Mouse (Mus musculus) layer of hippocampus, adult 8-10 months (tissue): Measurements from ENCODE around the gene Ube2q1. TPM values are rescaled to one million over a fixed set of nuclear protein-coding genes. Genes with fewer than 3 reads are reported as not detected.
"Not testable (repeated sequence)": the region's sequence is repeated elsewhere in the genome, so short reads cannot be mapped to it uniquely, and the experiment has no call there.

Source experiments
- DNase-seq, 2 experiments: peaks; one replicate each; pipeline ENCODE4 v3.0.0; 2022; ENCODE audit warnings: low spot score in 2 of 2
- total RNA-seq, 4 experiments: library from RNA; stranded (reverse); gene quantifications; 2 replicates each; pipeline ENCODE4 v1.2.4; 2022

The Ube2q1 gene
- total RNA-seq, 4 experiments from 2014 or later = 87.9 to 97.5 (median 92.1) TPM

GRCm38 (mm10) chr3:89786275-89786674 lies 12.9 kb downstream of the Ube2q1 start:
- DNase-seq = no peak

DNA sequence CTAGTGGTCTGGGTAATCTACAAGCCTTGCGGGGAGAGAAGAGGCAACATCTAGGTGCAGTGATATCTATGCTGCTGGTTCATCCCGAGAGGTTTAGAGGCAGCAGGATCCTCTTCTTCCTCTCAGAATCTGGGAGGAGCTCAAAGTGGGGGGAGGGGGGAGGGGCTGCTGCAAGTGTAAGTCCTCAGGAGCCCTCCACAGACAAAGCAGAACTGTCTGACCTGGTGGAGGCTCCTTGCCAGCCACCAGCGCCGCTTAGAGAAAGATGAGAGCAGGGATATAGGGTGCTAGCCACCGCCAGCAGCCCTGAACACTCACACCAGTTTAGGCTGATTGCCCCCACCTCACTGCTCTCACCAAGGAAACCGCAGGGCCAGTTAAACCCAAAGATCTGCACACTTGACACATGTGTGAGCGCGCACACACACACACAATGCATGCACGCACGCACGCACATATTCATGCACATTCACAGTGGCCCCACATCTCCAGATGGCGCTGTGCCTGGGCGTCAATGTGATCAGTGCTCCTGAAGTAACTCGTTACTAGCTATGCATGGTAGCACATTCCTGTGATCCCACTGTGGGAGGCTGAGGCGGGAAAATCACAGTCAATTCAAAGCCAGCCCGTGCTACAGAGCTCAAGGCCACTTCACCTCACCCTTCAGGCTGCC lies 15.4 kb downstream of the Ube2q1 start:
- DNase-seq = no peak

GRCm38 (mm10) chr3:89794616-89795015 lies 21.2 kb downstream of the Ube2q1 start:
- DNase-seq = no peak

GRCm38 (mm10) chr3:89795746-89796145 lies 22.3 kb downstream of the Ube2q1 start:
- DNase-seq = no peak

- no peak for DNase-seq
Measured at GRCm38 (mm10) chr3:89796358-89796757, 22.9 kb downstream of the Ube2q1 start.

GRCm38 (mm10) chr3:89798518-89798917 lies 25.1 kb downstream of the Ube2q1 start:
- DNase-seq = no peak

DNA sequence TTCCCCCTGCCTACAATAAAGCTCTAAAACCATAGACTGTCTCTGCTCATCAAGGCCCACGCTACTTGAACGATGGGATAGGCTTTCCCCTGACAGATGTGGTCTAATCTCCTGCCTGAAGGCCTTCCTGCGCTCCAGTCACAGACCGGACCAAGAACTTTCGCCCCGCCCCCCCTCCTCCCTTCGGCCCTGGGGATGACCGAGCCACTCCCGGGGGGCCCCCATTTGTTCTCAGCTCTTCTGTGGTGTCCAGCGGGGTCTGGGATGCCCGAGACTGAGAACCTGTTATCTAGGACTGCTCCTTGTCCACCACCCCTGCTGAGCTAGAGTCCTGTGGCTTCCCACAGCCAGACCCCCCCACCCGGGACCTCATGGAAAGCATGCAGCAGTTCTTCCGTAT lies 26.1 kb downstream of the Ube2q1 start:
- no peak for DNase-seq

GRCm38 (mm10) chr3:89800078-89800477 lies 26.7 kb downstream of the Ube2q1 start:
- not testable (repeated sequence) for DNase-seq

GRCm38 (mm10) chr3:89800774-89801506 lies 27.5 kb downstream of the Ube2q1 start:
- no peak for DNase-seq

- DNase-seq = no peak
Measured at GRCm38 (mm10) chr3:89801507-89801847, 28.1 kb downstream of the Ube2q1 start.

DNA sequence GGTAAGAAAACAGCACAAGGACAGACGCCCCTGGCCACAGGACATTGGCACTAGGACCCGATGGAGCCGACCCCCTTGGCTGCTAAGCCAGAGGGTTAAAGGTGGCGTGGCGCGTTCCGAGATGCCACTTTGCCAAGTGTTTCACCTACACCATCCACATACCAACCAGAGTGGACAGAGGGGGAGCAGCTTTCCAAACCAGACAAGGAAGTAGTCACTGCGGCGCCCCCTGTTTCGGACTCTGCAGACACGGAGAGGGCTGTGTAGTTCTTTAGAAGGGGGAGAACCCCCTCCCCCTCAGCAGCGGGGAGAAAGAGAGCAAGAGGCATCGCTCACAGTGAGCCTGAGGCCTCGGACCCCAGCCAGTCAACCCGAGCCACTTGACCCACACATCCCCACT lies 29.5 kb downstream of the Ube2q1 start:
- no peak for DNase-seq

GRCm38 (mm10) chr3:89805179-89805578 lies 31.8 kb downstream of the Ube2q1 start:
- no peak for DNase-seq

GRCm38 (mm10) chr3:89806751-89807150 lies 33.3 kb downstream of the Ube2q1 start:
- DNase-seq = no peak

GRCm38 (mm10) chr3:89807171-89807570 lies 33.8 kb downstream of the Ube2q1 start:
- DNase-seq = no peak

DNA sequence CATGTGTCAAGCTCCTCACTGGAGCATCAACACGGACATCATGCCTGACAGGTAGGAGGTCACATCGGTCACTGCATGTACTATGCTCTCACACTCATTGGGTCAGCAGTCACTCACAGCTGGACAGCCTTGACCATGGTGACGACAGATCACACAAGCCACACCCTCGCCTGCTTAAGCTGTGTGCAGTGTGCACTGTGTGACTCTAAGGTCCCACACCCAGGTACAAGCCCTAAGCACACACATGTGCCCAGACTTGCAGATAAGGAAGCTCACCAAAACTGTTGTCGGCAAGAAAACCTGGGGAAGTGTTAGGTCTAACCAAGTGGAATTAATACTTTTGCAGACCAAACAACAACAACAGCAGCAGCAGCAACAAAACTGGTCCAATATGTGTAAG lies 34.5 kb downstream of the Ube2q1 start:
- no peak for DNase-seq

DNA sequence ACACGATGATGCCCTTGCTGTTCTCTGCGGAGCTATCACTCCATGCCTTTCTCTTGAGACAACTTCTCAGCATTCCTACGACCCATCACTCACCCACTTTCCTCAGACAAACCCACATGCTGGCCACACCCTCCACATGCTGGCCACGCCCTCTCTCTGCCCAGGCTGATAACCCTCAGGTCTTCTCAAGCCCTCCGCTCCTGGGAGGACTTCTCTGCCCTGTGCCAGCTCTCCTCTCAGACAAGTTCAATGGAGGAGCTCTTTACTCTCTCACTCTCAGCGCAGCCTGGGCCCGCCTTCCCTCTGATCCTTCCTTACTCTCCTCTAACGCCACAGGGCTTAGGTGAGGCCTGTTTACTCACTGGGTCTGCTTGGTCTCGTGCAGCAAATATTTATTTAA lies 35.2 kb downstream of the Ube2q1 start:
- DNase-seq = no peak

DNA sequence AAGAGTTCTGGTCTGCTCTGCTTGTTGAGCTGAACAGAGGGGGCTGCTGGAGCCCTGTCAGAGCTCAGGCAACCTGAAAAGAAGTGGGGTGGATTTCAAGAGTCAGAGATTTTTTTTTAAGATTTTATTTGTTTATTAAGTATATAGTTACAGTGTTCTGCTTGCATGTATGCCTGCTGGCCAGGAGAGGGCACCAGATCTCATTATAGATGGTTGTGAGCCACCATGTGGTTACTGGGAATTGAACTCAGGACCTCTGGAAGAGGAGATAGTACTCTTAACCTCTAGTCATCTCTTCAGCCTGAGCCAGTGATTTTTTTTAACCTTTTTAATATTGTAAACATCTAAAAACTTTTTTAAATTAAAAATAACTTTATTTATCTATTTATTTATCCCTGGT lies 37.4 kb downstream of the Ube2q1 start:
- no peak for DNase-seq

DNA sequence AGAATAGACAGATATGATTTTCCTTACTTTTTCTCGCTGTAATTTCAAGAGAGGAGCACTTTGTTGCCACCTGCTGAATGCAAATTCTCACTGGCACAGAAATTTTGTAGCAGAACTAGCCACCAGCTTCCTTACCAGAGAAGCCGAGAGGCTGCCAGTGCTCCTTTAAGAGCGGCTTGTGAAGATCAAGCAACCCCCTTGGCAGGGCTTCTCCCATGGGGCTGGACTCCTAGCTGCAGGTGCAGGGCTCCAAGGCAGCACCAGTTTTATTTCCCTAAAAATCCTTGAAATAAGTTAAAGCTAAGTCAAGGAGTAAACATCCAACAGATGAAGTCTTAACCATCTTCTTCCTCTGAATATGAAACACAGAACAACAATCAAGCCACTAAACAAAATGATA lies 38.8 kb downstream of the Ube2q1 start:
- DNase-seq = no peak

GRCm38 (mm10) chr3:89814051-89814450 lies 40.6 kb downstream of the Ube2q1 start:
- no peak for DNase-seq

GRCm38 (mm10) chr3:89817056-89817455 lies 43.6 kb downstream of the Ube2q1 start:
- no peak for DNase-seq

DNA sequence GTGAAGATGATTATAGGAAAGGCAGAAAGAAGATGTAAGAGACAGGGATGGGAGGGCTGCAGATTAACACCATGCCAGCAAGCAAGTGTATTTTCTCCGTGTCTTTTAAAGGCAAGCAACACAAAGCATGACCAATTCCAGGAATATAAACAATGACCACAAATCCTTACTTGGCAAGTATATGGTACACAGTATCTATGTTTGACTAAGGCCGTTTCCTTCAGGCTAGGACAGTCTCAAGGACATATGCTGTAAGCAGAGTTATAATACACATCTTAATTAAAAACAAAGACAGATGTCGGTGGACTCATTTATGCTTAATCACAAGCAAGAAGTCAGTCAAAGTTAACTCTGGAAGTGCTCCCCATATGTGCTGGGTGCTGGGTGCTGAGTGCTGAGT lies 45.2 kb downstream of the Ube2q1 start:
- DNase-seq = no peak

GRCm38 (mm10) chr3:89819897-89820296 lies 46.5 kb downstream of the Ube2q1 start:
- DNase-seq = no peak
